Mouse (Mus musculus) stomach, postnatal 0 days (tissue): ENCODE results near the gene Macc1.

Experiments used
- CTCF ChIP-seq: IDR thresholded peaks from 2 replicates; pipeline ENCODE4 v1.5.1; 2016; ENCODE audit warnings: antibody characterized with exemption, low read depth, mild to moderate bottlenecking, moderate library complexity
- EP300 ChIP-seq: optimal IDR thresholded peaks from 2 replicates; pipeline ENCODE3; 2016; ENCODE audit warnings: antibody characterized with exemption

DNA sequence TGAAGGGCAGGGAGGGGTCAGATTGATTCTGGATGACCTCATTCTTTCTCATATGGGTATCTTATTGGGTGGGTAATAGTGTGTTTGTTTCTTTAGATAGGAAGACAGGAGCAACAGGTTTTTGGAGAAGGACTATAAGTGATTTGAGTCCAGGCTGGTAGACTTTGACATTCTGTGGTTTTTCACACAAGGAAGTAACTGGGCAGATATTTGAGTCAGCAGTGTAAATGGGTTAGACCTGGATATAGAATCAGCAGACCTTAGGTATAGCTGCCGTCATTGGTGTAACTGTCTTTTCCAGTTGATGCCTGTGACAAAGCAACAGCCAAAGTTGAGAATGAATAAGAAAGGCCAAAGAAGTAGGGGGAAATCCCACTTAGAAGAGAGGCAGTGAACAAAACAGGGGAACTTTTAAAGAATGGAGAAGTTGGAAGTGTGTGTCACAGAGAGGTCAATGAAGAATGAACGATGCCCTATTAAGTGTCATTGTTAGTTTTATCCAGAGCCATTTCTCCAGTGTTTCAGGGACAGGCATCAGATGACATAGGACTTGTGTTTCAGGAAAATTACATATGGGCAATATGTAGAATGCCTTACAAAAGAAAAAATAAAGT, 84.1 kb downstream of the Macc1 start:
- no peak for TF ChIP-seq CTCF
- TF ChIP-seq EP300: no peak
